Mouse (Mus musculus): Measurements from ENCODE around the gene Cfl1. TPM values are rescaled to one million over a fixed set of nuclear protein-coding genes. Genes with fewer than 3 reads are reported as not detected.

Gene Cfl1
- total RNA-seq, 2 experiments from 2014 or later: 52.8 to 72.0 TPM

GRCm38 (mm10) chr19:5496052-5496370, 5.8 kb downstream of the Cfl1 start:
- peak overlapping the region; percentile 62 for H3K27ac ChIP-seq
- no peak for TF ChIP-seq CTCF (IDR thresholded peaks at IDR 0.05)
- no peak overlapping the region for H3K4me3 ChIP-seq
- DNase-seq: no peak
- intact Hi-C loops (cut with DNase I): no loop called here

DNA sequence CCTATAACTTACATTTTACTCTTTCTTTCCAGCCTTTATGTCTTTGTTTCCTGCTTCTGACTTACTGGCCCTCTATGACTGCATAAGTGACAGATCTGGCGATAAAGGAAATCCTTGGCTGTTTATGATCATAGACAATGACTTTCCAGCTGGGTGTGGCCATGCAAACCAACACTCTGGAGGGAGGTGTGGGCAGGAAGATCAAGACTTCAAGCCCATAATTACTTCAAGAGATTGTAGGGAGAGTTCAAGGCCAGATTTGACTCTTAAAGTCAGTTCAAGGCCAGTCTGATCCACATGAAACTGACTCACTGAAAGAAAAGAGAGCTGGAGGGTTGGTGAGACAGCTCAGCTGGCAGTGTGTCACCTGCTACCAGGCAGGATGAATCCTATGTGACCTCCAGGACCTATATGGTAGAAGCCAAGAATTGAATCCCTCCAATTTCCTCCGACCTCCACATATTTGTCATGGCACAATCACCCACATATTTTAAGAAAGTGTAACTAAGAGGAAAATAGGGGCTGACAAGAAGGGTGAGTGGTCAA, 10.1 kb downstream of the Cfl1 start:
- TF ChIP-seq CTCF (IDR thresholded peaks at IDR 0.05): no peak
- H3K27ac ChIP-seq: no peak overlapping the region
- no peak overlapping the region for H3K4me3 ChIP-seq
- intact Hi-C loops (cut with DNase I): no loop called here
- DNase-seq: no peak

GRCm38 (mm10) chr19:5503687-5504086, 13.4 kb downstream of the Cfl1 start, which contains the start of gene 1700020D05Rik:
Gene 1700020D05Rik, minus strand, starts transcription at chr19:5503787.
- no peak for DNase-seq
- intact Hi-C loops (cut with DNase I): no loop called here
- no peak for TF ChIP-seq CTCF (IDR thresholded peaks at IDR 0.05)
- Histone ChIP-seq H3K27ac (no peak within 1 kb of the TSS), H3K4me3 (no peak within 1 kb of the TSS)

DNA sequence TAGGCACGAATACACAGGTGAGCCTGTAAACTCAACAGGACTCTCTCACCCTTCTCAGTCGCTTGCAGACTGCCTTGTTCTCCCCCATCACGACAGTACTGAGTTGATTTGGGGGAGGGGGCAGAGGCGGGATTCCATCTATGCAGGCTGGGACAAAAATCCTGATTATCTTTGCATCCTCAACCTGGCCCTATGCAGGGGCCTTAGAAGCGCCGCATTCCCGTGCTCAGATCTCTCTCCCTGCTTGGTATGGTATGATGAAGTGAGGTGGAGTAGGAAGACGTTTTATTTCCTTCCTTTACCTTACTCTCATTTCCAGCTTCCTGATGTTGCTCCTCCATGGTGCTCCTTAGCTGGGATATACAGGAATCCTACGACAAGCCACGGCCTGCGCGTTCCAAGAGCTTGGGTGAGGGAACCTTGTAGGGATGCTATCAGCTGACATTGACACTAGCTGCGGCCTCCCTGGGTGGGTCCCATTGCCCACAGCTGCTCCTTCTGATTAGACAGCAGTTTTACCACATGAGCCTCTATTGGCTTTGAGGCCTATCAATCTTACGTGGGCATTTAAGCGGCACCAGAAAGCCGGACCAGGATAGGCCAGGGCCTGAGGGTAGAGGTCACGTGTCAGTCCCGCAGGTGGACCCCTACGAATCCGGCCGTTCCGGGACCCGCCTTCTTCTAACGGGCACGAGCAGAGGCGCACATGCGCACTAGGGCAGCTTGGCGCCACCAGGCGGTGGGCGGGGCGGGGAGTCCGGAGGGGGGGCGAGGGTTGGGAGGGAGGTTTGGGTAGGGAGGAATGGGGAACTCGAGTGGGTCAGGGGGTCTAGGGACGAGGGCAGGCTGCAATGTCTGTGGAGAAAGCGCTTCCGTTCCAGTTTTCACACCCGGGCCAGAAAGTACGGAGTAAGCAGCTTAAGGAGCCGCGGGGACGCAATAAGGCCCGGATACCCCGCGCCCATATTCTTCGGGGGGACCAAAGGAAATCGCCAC, 20.1 kb downstream of the Cfl1 start, which contains the start of gene Snx32:
TSS of gene Snx32 (minus strand) at position 508 of the 996 bp plus-strand sequence.
- Histone ChIP-seq H3K4me3 (peak within 1 kb of the TSS; percentile 93), H3K27ac (peak within 1 kb of the TSS; percentile 89)
- peak; percentile 99 for DNase-seq
- intact Hi-C loops (cut with DNase I): loop anchor here (2.0 kb wide), 1 partner anchor 20 kb away; the partner anchor contains the start of gene Cfl1
- TF ChIP-seq CTCF (IDR thresholded peaks at IDR 0.05): peak; percentile 45

- Histone ChIP-seq H3K4me3 (peak overlapping the region; percentile 93), H3K27ac (peak overlapping the region; percentile 89)
- TF ChIP-seq CTCF (IDR thresholded peaks at IDR 0.05): no peak
- intact Hi-C loops (cut with DNase I): loop anchor here (2.0 kb wide), 1 partner anchor 20 kb away; the partner anchor contains the start of gene Cfl1
- no peak for DNase-seq
Observed at GRCm38 (mm10) chr19:5511074-5511632, 20.9 kb downstream of the Cfl1 start.

GRCm38 (mm10) chr19:5512091-5513004, 22.1 kb downstream of the Cfl1 start:
- peak overlapping the region; percentile 44 for H3K27ac ChIP-seq
- intact Hi-C loops (cut with DNase I): no loop called here
- H3K4me3 ChIP-seq: peak overlapping the region; percentile 35

GRCm38 (mm10) chr19:5513005-5513349, 22.7 kb downstream of the Cfl1 start:
- DNase-seq: no peak
- Histone ChIP-seq H3K4me3 (no peak overlapping the region), H3K27ac (no peak overlapping the region)
- intact Hi-C loops (cut with DNase I): no loop called here
- no peak for TF ChIP-seq CTCF (IDR thresholded peaks at IDR 0.05)

More at GRCm38 (mm10) chr19:5512091-5513004, 22.1 kb downstream of the Cfl1 start:
- DNase-seq: no peak
- TF ChIP-seq CTCF (IDR thresholded peaks at IDR 0.05): no peak

DNA sequence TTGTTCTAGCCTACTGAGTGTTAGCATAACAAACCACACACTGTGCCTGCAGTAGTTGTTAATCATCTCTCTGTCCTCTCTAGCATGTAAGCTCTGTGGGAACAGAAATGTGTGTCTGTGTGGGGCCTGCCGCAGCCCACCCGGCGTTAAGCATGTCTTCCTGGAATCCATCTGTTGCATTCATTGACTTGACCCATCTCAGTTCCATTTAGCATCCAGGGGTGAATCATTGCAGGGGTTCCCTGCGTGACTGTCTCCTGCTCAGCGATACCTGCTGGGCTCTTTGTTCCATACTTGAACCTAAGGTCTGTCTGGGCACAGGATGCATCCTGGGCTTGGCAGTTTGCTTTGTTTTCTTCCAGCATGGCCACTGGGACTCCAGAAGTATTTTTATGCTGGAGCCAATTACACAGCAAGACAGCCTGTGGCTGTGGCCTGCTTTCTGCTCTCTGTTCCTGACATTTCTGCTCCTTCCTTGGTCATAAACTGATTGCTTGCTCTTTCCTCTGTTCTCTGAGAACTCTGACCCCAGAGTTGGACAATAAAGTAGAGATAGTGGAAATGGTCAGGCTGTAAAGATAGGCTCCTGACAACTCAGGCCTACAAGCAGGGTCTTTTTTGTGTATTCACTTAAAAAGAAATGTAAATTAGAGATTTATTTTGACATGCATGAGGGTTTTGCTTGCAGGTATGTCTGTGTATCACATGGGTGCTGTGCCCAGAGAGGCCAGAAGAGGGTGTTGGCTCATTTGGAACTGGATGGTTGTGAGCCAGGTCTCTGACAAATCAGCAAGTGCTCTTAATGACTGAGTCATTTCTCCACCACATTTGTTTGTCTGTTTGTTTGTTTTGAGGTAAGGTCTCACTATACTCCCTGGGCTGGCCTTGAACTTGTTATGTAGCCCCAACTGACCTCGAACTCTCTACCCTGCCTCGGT, 25.9 kb downstream of the Cfl1 start:
- intact Hi-C loops (cut with DNase I): no loop called here
- TF ChIP-seq CTCF (IDR thresholded peaks at IDR 0.05): no peak; the same call in 1 of the 2 replicates
- DNase-seq: no peak
- Histone ChIP-seq H3K4me3 (no peak overlapping the region), H3K27ac (no peak overlapping the region)

- no peak overlapping the region for H3K4me3 ChIP-seq
- DNase-seq: no peak
- peak; percentile 7; the same call in 1 of the 2 replicates for TF ChIP-seq CTCF (IDR thresholded peaks at IDR 0.05)
- intact Hi-C loops (cut with DNase I): no loop called here
- H3K27ac ChIP-seq: no peak overlapping the region
Observed at GRCm38 (mm10) chr19:5516906-5517505, 26.8 kb downstream of the Cfl1 start.

GRCm38 (mm10) chr19:5518721-5519120, 28.5 kb downstream of the Cfl1 start:
- no peak for TF ChIP-seq CTCF (IDR thresholded peaks at IDR 0.05)
- Histone ChIP-seq H3K4me3 (no peak overlapping the region), H3K27ac (no peak overlapping the region)
- intact Hi-C loops (cut with DNase I): no loop called here
- no peak for DNase-seq

- Histone ChIP-seq H3K27ac (peak overlapping the region; percentile 35; the same call in 1 of the 2 replicates), H3K4me3 (no peak overlapping the region)
- DNase-seq: peak; percentile 40
- no peak for TF ChIP-seq CTCF (IDR thresholded peaks at IDR 0.05)
- intact Hi-C loops (cut with DNase I): no loop called here
Observed at GRCm38 (mm10) chr19:5525204-5525603, 34.9 kb downstream of the Cfl1 start.

All from gastrocnemius, adult 2 months (tissue).